8 mouse cellular contexts compared by ENCODE assay signal in genomic region chr11:69665961-69666664, GRCm38 (mm10). TPM values are rescaled to one million over a fixed set of nuclear protein-coding genes. Genes with fewer than 3 reads are reported as not detected.
DNase-seq lines count a peak whose midpoint lies in the region; TF ChIP-seq lines count a peak whose summit lies in the region.

TSS of gene Cd68 (minus strand) at chr11:69666153.

- peak; percentile 96 for DNase-seq in 416B (ENCODE audit: low read depth)
- DNase-seq in CH12.LX (ENCODE audit: extremely low read depth), result peak; percentile 100
- peak; percentile 60 for DNase-seq in c-Kit-positive CD71-positive TER-119-positive erythroid progenitor cells, embryonic 14.5 days (ENCODE audit: low spot score)
- DNase-seq in heart, adult 8-10 months (ENCODE audit: low spot score), result peak; percentile 67
- DNase-seq in large intestine, adult 2 months (ENCODE audit: low read depth, low spot score), result no peak
- DNase-seq in lung, adult 18-20 months, result peak; percentile 81
- peak; percentile 70 to 80 for DNase-seq in right cerebral cortex, postnatal 36 days (ENCODE audit: low spot score in 2 of 2)
- no peak for DNase-seq in cerebellum, adult 11 months

- no peaks in the 10 kb centered on the region for H3K9me3 ChIP-seq in CH12.LX (replicated peaks; ENCODE audit: low read length)

- H3K79me2 ChIP-seq in CH12.LX (replicated peaks; ENCODE audit: control insufficient read depth, extremely low read depth, insufficient read depth, poor library complexity, severe bottlenecking), result peaks cover 50% of the 10 kb centered on the region

- no peak for TF ChIP-seq CTCF in CH12.LX (conservative IDR thresholded peaks at IDR 0.05 in 1 of 2, IDR thresholded peaks at IDR 0.05 in 1 of 2; ENCODE audit: low read depth in 2 of 2, low read length in 2 of 2)

- H3K27me3 ChIP-seq in CH12.LX (replicated peaks), result no peaks in the 10 kb centered on the region

- peak within 1 kb of the TSS; percentile 6; the same call in 1 of the 2 replicates for H3K9ac ChIP-seq in CH12.LX (ENCODE audit: insufficient read depth, low read depth)

- H3K4me2 ChIP-seq in CH12.LX (ENCODE audit: insufficient read depth, low read depth, poor library complexity, severe bottlenecking), result peak within 1 kb of the TSS; percentile 65; the same call in 1 of the 2 replicates

- TF ChIP-seq POLR2A in CH12.LX (IDR thresholded peaks at IDR 0.05; ENCODE audit: low read depth, low read length), result peak; percentile 85

- whole genome bisulfite sequencing in large intestine, adult 2 months, result 31% methylated on average over 7 of the region's 7 CpGs

- H3K27ac ChIP-seq in CH12.LX (ENCODE audit: insufficient read depth, low read depth), result peak within 1 kb of the TSS; percentile 95

- TF ChIP-seq EP300 in CH12.LX (IDR thresholded peaks at IDR 0.05; ENCODE audit: low read length), result peak; percentile 83

- no peak for TF ChIP-seq RAD21 in CH12.LX (IDR thresholded peaks at IDR 0.05; ENCODE audit: low read depth, low read length)

- H3K36me3 ChIP-seq in CH12.LX (replicated peaks in 1 of 2; ENCODE audit: control insufficient read depth in 1 of 2, insufficient read depth in 1 of 2, low read length in 1 of 2), result peaks cover 49 to 61% of the 10 kb centered on the region in 2 experiments

- peak within 1 kb of the TSS; percentile 42 to 70 (median 66) for H3K4me3 ChIP-seq in CH12.LX (replicated peaks in 1 of 3; ENCODE audit: low read depth in 2 of 3, low read length in 2 of 3, poor library complexity in 1 of 3)

- peaks cover 25 to 74% of the 10 kb centered on the region in 2 experiments for H3K4me1 ChIP-seq in CH12.LX (ENCODE audit: control insufficient read depth in 1 of 2, insufficient read depth in 2 of 2)

- in situ Hi-C loops in CH12.LX (cut with MboI; ENCODE audit: low pct_ligation_motif_present, low pct_unique_long_range_greater_than_20kb, low sequenced_read_pairs), result no loop called here

- dilution Hi-C loops in CH12.LX (cut with MboI; ENCODE audit: extremely low pct_ligation_motif_present, extremely low pct_unique_long_range_greater_than_20kb, low sequenced_read_pairs), result no loop called here

TF ChIP-seq in CH12.LX, 34 proteins besides CTCF, POLR2A, EP300 and RAD21:
- TF ChIP-seq PAX5 (IDR thresholded peaks at IDR 0.05; ENCODE audit: low read length) (no peak), ZKSCAN1 (IDR thresholded peaks at IDR 0.05; ENCODE audit: borderline replicate concordance, low read depth, low read length) (no peak), MYC (IDR thresholded peaks at IDR 0.05; ENCODE audit: low read depth, low read length) (peak; percentile 88), TBP (conservative IDR thresholded peaks at IDR 0.05; ENCODE audit: low read depth, low read length) (peak; percentile 65; the same call in 1 of the 2 replicates), KAT2A (IDR thresholded peaks at IDR 0.05; ENCODE audit: insufficient replicate concordance, low read length) (0 out of 2 replicates have a peak, but pooled peaks have one; percentile 39), MAZ (IDR thresholded peaks at IDR 0.05; ENCODE audit: low read depth, low read length) (no peak; the same call in 1 of the 2 replicates), CHD1 (IDR thresholded peaks at IDR 0.05; ENCODE audit: low read depth, low read length) (peak; percentile 34; the same call in 1 of the 2 replicates), USF2 (conservative IDR thresholded peaks at IDR 0.05; ENCODE audit: low read depth, low read length) (no peak; the same call in 1 of the 2 replicates), ZC3H11A (IDR thresholded peaks at IDR 0.05; ENCODE audit: low read depth, low read length) (no peak), MEF2A (IDR thresholded peaks at IDR 0.05; ENCODE audit: borderline replicate concordance, low read depth, low read length) (peak; percentile 76), ETS1 (conservative IDR thresholded peaks at IDR 0.05; ENCODE audit: low read depth, low read length) (0 out of 2 replicates have a peak, but pooled peaks have one; percentile 68), SIN3A (IDR thresholded peaks at IDR 0.05; ENCODE audit: low read length) (peak; percentile 88), CHD2 (IDR thresholded peaks at IDR 0.05; ENCODE audit: low read length) (peak; percentile 90), IRF4 (IDR thresholded peaks at IDR 0.05; ENCODE audit: low read depth, low read length) (peak; percentile 89), NRF1 (IDR thresholded peaks at IDR 0.05; ENCODE audit: low read depth, low read length) (0 out of 2 replicates have a peak, but pooled peaks have one; percentile 7), SMC3 (IDR thresholded peaks at IDR 0.05; ENCODE audit: low read depth, low read length) (no peak; the same call in 1 of the 2 replicates), E2F4 (IDR thresholded peaks at IDR 0.05; ENCODE audit: insufficient replicate concordance, low read depth, low read length) (0 out of 2 replicates have a peak, but pooled peaks have one; percentile 52), MAX (IDR thresholded peaks at IDR 0.05; ENCODE audit: low read length) (peak; percentile 83), USF1 (IDR thresholded peaks at IDR 0.05; ENCODE audit: low read depth, low read length) (peak; percentile 36), GABPA (IDR thresholded peaks at IDR 0.05; ENCODE audit: insufficient replicate concordance, low read depth, low read length) (no peak), MAFK (IDR thresholded peaks at IDR 0.05; ENCODE audit: insufficient replicate concordance, low read length) (peak; percentile 87), ELF1 (IDR thresholded peaks at IDR 0.05; ENCODE audit: low read depth, low read length) (peak; percentile 74), BHLHE40 (IDR thresholded peaks at IDR 0.05; ENCODE audit: low read depth, low read length) (peak; percentile 75), MXI1 (IDR thresholded peaks at IDR 0.05; ENCODE audit: low read depth, low read length) (peak; percentile 77), JUN (IDR thresholded peaks at IDR 0.05; ENCODE audit: insufficient read depth, low read depth, low read length) (peak; percentile 60; the same call in 1 of the 2 replicates), RCOR1 (conservative IDR thresholded peaks at IDR 0.05; ENCODE audit: low read depth, low read length) (peak; percentile 76), HCFC1 (IDR thresholded peaks at IDR 0.05; ENCODE audit: low read depth, low read length) (peak; percentile 57), UBTF (IDR thresholded peaks at IDR 0.05; ENCODE audit: low read depth, low read length) (no peak), ZMIZ1 (IDR thresholded peaks at IDR 0.05; ENCODE audit: low read depth, low read length) (peak; percentile 93; the same call in 1 of the 2 replicates), JUND (conservative IDR thresholded peaks at IDR 0.05; ENCODE audit: low read depth, low read length) (no peak), POLR2AphosphoS2 (IDR thresholded peaks at IDR 0.05; ENCODE audit: low read depth, low read length) (peak; percentile 100), NELFE (IDR thresholded peaks at IDR 0.05; ENCODE audit: low read depth, low read length) (peak; percentile 37; the same call in 1 of the 2 replicates), ZNF384 (IDR thresholded peaks at IDR 0.05; ENCODE audit: low read depth, low read length) (peak; percentile 54; the same call in 1 of the 2 replicates), TCF12 (IDR thresholded peaks at IDR 0.05; ENCODE audit: low read depth, low read length) (peak; percentile 57; the same call in 1 of the 2 replicates)

RNA-seq across cellular contexts. Expression of gene Cd68, which starts in this region (rescaled TPM):
- 74.8 and 82.2 TPM in 2 replicates for total RNA-seq in CH12.LX (2012; rRNA removed)
- 122 TPM in 2 replicates for total RNA-seq in CH12.LX (2014; rRNA removed)
- polyA plus RNA-seq in CH12.LX (2012; ENCODE audit: insufficient read length, low read depth), result 235 and 343 TPM in 2 replicates
- total RNA-seq in heart, adult 8-10 months (2022), result 1 to 10 TPM; 4.5 to 7.0 (median 6.3) TPM
- polyA plus RNA-seq in large intestine, adult 2 months (2012; rRNA removed), result 20.2 and 20.6 TPM in 2 replicates

Comparison
In these comparisons a context has a peak if more than half of its experiments do, and no peak if none do; other contexts are left out.
1. RNA of gene Cd68 (total RNA-seq): 74.8 to 122 TPM in CH12.LX; 4.5 to 7.0 TPM in heart, adult 8-10 months; every median in the first group is over 4 times any median in the second.
2. RNA of gene Cd68 (polyA plus RNA-seq): 235 to 343 TPM in CH12.LX; 20.2 to 20.6 TPM in large intestine, adult 2 months; every median in the first group is over 10 times any median in the second.
3. DNase-seq: peak in 416B (single experiment), CH12.LX (single experiment), c-Kit-positive CD71-positive TER-119-positive erythroid progenitor cells, embryonic 14.5 days (single experiment), heart, adult 8-10 months (single experiment), lung, adult 18-20 months (2 of 2) and right cerebral cortex, postnatal 36 days (2 of 2); none in large intestine, adult 2 months (single experiment) and cerebellum, adult 11 months (single experiment).